Mouse (Mus musculus) cerebellum, adult (tissue): Measurements from ENCODE around the gene Sipa1l2.
"Not testable (repeated sequence)": the region's sequence is repeated elsewhere in the genome, so short reads cannot be mapped to it uniquely, and the experiment has no call there.

ENCODE experiments used
- ATAC-seq: cut with Nextera tagmentation; 2 replicates; pipeline ENCODE4 v1.9.2; 2017; ENCODE audit warnings: mild to moderate bottlenecking, moderate library complexity, mixed read lengths; ENCODE audit not compliant: insufficient number of reproducible peaks, low FRiP score, low TSS enrichment

Sipa1l2 gene

DNA sequence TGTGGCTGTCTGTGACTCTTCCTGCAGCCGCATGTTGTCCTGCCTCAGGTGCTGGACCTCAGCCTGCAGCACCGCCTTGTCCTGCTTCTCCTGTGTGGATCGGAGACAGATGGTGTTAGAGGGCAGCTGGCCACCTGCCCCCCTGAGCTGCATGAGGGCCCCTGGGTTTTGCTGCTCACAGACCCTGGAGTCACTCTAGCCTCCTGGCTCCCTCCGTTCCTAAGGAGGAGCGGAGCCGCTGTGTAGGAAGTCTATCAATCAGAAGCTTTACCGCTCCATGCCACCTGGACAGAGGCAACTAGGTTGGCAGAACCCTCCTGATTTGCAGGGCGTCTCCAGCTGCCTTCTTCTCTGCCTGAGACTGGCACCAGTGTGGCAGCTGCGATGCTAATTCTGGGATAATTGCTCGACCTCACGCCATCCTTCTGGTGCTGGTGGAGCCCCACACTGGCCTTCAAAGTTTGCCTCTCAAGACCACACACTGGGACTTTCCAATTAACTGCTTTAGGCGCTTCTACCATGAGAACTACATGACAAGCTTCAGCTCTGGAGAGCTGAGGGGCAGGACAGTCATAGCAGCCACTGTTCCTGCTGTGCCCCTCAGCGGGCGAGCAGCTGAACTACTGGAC lies 150.3 kb downstream of the Sipa1l2 start:
- ATAC-seq = peak; percentile 50; the same call in 1 of the 2 replicates

DNA sequence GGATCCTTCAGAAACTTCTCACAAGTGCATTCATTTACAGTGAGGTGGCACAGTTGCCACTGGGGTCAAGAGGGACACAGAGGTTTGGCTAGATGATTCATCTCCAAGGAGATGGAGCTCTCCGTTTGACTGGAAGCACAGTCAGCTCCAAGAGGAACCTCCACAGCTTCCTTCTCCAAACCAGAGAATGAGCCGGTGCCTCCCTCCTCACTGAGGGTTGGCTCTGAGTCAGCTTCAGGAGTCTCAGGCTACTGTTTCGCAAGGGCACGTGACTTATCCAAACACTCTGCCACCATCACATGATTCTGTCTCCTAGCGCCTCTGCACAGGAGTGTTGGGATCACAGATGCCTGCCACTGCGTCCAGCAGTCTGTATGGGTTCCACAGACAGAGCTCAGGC lies 153.5 kb downstream of the Sipa1l2 start:
- ATAC-seq = no peak

DNA sequence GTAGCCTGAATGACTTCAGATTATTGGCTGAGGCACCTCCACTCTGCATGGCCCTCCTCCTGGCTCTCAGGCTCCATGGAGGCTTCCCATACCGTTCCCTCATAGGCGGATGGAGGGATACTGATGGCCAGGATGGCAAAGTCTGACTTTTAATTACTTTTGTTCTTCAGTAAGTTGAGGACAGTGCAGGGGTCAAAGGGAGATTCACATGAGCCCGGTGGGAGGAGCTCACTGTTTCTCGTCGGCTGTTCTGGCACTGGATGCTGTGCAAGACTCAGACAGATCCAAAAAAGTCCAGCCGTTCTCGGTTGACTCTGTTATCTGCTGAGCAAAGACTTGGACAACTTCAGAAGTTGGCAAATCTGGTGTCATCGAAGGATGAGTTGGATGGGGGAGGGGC lies 155.0 kb downstream of the Sipa1l2 start:
- no peak for ATAC-seq

DNA sequence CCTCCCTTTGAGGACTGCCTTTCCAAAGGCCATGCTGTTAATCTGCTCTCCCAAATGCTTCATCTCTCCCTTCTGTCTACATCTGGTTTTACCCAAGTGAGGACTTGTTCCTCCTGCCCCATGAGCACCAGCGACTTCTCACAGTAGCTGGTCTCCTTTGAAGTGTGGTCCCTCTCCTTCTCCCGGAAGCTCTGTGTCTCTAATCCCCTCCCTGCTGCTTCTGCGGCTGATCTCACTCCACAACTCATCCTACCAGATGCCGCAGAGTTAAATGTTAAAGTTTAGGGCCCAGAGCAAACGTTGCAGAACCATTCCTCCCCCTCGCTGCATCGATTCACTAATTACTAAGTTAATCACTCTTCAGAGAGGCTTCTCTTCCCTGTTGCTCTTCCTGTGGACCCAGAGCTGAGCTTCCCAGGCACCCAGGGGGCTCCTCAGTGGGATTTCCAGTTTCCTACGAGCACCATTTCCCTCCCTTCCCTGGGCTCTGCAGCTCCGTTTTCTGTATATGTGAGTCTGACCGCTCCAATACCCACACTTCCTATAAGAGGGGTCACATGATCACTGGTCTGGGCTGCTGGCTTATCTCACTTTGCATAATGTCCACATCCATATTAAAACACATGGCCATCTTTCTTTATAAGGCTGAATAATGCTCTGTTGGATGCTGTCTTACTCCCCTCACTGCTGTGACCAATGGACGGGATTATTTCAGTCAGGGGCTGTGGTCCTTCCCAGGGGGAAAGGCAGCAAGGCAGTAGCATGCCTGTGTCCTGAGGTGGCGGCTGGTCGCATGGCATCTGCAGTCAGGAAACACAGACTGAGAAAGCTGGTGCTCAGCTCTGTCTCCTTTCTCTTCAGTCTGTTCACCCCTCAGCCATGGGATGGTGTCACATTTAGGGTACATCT lies 156.4 kb downstream of the Sipa1l2 start:
- no peak for ATAC-seq

DNA sequence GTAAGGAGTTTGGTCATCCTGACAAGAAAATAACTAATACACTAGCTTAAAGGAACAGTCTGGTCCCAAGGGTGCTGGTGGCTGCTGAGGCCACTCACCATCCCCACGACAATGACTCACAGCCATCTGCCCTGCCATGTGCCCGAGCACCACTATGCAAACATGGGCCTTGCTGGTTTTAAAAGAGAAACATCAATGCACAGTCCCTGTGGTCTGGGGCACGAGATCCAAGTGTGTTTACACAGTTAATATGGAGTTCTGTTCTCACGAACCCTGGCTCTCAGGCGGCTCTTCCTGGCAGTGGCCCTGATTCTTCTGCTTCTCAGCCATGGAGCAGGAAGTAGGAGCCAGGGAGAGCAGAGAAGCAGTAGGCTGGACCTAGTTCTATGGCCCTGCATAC lies 159.0 kb downstream of the Sipa1l2 start:
- ATAC-seq = no peak

DNA sequence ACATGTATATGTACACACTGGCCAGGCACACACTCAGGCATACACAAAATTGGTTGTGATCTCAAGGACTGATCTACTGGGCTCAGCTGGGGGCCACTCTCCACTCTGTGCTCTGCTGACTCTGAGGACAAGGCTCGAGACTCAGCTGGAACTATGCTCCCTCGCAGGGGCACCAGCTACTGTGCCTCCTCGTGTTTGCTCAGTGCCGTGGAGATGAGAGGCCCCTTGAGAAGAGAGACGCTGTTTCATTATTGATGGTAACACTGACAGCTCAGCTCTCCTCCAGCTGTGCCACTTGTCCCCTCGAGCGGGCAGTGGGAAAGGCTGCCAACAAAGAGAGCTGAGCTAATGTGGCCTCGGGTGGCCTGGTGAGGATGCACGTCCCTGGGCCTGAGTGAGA lies 161.9 kb downstream of the Sipa1l2 start:
- ATAC-seq = no peak

DNA sequence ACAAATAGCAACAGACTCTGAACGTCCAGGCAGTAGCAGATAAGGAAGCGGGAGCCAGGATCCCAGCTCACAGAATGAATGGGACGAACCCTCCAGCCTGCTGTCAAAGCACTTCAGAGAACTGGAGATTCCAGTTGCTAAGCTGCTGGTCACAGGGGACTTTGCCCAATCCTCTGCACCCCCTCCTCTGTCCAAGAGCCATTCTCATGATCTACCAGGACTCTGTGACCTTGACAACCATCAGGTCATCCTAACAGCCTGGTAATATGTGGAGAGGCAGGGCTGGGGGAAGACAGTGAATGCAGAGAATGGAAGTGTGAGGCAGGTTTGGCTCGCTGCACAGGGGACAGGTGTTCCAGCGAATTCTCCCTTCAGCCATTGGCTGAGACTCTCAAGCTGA lies 163.2 kb downstream of the Sipa1l2 start:
- no peak for ATAC-seq

DNA sequence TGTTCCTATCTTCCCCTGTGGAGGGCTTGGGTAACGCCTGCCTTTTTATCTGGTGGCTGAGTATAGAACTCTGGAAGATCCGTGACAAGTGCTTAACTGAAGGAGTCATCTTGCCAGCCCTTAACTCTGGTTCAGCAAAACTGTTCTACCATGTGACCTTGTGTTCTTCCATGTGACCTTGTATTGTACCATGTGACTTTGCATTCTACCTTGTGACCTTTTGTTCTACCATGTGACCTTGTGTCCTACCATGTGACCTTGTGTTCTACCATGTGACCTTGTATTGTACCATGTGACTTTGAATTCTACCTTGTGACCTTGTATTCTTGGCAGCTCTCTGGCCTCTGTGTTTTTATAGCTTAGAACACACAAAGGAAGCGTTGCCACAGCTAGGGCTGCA lies 168.3 kb downstream of the Sipa1l2 start:
- no peak for ATAC-seq

DNA sequence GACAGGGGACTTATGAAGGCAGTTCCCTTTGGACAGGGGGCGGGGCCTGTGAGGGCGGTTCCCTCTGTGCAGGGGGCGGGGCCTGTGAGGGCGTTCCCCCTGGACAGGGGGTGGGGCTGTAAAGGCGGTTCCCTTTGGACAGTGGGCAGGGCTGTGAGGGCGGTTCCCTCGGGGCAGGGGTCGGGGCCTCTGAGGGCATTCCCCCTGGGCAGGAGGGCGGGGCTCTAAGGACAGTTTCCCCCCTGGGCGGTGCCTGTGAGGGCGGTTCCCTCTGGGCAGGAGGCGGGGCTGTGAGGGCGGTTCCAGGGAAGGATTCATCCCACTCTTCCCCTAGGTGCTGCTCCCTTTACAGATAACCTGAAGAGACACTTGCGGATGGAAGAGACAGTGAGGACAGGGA lies 171.6 kb downstream of the Sipa1l2 start:
- ATAC-seq = no peak

DNA sequence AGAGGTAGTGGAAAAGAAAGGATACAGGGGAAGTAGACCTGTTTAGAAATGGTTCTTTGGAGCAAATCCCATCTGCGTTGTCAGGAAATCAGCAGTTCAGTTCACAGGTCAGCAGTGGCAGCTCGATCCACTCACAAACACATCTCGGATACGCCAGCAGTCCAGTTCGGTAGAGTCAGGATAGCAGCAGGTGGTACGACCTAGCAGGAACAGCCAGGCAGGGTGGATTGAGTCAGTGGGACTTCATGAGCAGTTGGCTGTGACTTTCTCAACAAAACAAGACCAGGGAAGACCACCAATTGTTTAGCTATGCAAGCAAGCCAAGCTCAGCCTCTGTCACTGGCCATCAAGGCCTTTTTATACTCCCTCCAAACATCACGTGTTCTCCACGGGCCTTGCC lies 173.9 kb downstream of the Sipa1l2 start:
- not testable (repeated sequence) for ATAC-seq

DNA sequence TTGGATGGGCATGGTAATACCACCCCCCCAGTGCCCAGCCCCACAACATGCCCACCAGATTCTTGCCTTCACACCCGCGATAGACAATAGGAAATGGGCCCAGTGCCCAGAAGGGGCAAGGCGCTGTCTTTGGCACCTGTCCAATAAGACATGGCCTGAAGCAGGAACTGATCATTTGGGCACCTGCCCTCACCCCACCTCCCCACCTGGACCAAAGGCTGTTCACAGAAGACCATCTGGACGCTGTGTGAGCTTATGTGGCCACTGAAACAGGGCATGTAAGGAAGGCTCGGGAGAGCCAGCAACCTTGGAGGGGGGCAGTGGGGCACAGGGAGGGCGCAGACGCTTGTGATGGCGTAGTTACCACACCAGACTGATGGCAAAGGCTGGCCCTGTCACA lies 174.6 kb downstream of the Sipa1l2 start:
- ATAC-seq = peak; percentile 56; the same call in 1 of the 2 replicates

DNA sequence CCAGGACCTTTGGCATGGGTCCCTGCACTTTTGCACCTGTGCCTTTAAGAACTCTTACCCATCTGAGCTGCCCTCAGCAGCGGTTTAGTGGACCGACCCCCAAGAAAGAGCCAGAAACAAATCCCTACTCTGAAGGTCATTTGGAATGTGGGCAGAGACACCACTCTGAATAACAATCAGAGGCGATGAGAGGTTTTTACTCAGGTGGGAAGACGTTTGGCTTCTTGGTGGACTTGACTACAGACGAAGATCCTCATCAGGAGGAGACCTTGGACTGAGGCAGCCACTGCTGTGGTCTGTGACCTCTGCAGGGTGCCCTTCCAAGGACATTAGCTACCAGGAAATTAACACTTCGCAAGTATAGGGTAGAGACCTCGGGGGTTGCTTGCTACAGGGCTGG lies 177.9 kb downstream of the Sipa1l2 start:
- no peak for ATAC-seq

DNA sequence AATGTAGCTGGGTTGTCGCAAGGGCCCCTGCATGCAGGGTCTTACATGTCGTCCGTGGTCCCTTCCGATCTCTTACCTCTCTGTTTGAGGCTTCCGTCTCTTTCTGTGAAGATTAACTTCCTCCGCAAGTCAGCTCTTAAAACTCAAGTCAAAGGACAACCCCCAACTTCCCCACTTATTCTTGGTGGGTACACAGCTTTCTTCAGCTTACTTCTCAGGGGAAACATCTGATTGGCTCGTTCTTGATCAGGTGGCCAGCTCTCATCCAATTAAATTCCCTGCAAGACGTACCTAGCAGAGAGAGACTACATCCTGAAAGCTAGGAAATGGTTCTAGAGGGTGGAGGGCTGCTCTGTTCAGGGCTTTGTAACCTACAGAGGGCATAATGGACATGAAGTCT lies 178.3 kb downstream of the Sipa1l2 start:
- ATAC-seq = no peak

DNA sequence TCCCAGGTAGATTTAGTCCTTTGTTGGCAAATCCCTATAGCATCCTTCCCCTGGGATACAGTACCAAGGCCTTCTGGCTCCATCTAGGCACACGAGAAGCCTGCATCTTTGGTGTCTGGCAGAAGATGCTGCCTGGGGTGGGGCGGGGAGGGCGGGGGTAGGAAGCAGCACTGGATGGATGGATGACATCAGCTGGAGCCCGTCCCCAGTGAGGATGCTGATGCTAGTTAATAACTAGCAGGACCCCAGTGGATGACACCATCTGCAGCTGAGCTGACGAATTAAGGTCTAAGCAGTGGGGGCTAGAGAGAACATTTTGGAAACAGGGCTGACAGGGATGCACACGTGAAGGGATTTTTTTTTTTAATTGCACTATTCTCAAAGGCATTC lies 179.1 kb downstream of the Sipa1l2 start:
- ATAC-seq = peak; percentile 24; the same call in 1 of the 2 replicates

DNA sequence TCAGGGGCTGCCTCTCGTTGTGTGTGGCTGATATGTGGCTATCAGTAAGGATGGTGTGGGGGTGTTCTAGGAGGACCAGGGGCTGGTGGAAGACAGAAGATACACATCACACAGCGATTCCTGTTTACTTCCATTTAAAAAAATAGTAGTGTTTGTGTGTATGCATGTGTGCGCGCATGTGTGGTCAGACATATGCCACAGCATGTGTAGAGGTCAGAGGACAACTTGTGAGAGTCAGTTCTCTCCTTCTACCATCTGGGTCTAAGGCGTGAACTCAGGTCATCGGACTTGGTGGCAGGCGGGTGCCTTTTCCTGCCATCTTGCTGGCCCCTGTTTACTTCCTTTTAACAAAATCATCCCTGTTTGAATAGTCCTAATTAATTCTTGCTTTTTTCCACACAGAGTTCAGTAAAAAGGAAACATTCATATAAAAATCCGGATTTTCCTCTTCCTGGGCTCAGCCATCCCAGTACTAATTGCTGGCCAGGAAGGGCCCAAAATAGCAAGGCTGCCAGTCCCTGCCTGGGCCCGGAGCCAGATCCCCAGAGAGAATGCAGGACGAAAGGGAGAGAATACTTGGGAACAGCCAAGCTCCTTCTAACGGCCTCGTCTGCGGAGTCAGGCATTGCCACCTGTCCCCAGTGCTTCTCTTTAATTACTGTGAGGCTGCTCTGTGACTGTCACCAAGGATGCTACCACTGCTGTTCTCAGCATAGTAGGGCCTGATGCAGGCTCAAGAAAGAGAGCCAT lies 179.7 kb downstream of the Sipa1l2 start:
- ATAC-seq = peak; percentile 94

DNA sequence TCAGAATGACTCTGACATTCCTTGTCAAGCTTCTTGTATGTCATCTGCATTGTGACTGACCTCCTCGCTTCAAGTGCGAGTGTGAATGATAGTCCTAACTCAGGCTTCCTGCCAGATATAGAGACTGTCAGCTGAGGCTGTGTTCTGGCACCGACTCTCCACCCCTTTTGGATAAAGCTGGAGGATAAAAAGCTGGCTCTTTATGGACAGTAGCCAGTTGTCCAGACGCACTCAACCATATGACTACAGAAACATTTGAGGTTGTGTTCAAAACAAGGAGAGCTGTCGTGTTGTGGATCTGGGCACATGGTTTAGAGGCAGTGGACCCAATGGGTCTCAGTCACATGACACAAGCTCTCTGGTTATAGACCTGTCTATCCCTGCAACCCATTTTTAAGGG lies 180.3 kb downstream of the Sipa1l2 start:
- ATAC-seq = peak; percentile 38; the same call in 1 of the 2 replicates

DNA sequence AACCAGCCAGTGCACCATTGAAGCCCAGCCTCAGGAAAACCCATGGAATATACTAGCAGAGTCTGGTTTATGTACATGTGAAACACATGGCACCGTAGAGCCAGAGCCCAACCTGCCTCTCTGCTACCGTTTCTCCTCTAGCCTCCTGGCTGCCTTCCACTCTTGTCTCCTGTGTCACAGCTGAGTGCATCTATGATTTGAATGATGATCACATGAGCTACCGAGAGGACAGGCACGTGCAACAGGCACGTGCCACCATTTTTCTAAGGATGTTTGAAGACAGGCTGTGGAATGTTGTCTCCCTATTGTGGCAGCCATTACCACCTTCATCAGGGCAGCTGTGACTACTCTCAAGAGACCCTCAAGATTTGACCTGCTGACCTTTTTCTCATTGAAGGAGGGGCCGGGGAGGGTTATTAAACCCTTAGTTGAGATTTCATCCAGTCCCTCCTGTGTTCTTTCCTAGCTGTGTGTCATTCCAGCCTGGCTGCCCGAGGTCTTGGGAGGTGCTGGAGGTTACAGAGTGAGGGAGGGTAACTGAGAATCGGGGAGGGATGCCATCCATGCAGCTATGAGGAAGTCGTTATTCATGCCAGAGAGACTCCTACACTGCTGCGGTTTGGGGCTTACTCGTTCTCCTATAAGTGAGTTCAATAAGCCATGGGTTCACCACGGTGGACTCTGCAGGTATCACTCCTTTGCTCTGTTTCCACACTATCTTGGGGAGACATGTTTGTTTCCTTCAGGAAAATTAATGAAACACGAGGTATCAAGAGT lies 181.0 kb downstream of the Sipa1l2 start:
- ATAC-seq = no peak

DNA sequence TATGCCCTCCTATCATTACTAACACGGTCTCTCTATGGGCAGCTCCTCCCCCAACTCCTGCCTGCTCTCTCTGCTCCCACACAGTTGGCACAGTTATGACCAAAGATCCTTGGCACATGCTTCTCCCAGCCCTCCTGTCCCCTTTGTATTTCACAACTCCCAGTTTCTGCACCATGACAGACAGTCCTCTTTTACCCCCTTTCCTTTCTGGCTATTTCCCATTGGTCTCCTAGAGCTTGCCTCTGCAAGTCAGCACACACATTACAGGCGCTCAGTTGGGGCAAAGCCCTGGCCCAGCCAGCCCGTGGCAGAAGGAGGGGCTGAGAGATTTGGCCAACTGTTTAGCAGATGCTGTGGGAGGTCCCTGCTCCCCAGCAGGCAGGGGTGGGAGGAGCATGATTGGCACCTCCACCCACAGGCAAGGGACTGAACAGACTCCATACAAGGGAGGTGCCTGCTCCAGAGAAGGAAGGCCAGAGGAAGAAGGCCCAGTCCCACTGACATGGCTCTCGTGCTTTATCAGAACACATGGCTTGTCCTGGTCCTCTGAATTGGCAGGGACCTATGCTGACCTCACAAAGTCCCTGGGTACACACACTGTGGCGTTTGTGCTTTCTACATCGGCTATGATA lies 184.0 kb downstream of the Sipa1l2 start:
- ATAC-seq = 0 out of 2 replicates have a peak, but pooled peaks have one; percentile 8

DNA sequence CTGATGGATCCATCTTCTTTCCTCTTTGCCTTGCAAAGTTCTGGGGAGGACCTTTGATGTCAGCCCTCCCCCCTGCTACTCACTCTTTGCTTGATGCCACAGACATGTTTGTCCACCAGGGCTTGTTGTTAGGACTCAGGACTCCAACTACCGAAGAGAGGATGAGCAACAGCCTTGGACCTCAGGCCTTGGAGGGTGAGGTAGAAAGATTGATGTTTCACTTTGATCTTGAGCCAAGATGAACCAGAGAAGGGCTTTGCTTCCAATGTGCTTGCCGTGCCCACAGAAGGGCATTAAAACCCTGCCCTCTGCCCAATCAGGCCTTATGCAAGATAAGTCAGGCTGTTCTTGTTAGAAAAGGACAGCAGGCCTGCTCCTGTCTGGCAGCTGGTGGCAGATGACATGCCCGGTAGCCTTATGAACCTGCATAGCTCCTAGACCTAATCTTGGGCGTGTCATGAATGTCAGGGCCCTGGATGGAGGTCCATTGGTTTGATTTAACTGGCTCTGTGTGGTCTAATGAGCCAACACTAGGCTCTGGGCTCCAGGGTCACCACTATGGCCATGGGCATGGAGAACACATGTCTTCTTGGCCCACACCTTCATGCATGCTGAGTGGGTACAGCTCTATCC lies 184.9 kb downstream of the Sipa1l2 start:
- ATAC-seq = no peak
